Mouse (Mus musculus) neural tube, embryonic 10.5 days (tissue): Measurements from ENCODE around the gene Col11a1.

Experiments used
- DNase-seq: peaks from one replicate; pipeline ENCODE4 v3.0.0-alpha.2; 2017; ENCODE audit warnings: low spot score; ENCODE audit errors: extremely low spot score

The Col11a1 gene

GRCm38 (mm10) chr3:114029971-114030635 is at the start of gene Col11a1:
Gene Col11a1, plus strand, starts transcription at chr3:114030540.
- peak; percentile 89 for DNase-seq

- DNase-seq = no peak
These were observed 39.4 kb upstream of the Col11a1 start for GRCm38 (mm10) chr3:113990936-113991335.

GRCm38 (mm10) chr3:114030886-114031285 is 546 bp downstream of the Col11a1 start:
- DNase-seq = no peak

- DNase-seq = peak; percentile 57
These were observed 1.2 kb downstream of the Col11a1 start for GRCm38 (mm10) chr3:114031351-114032213.

- peak; percentile 15 for DNase-seq
These were observed 2.0 kb downstream of the Col11a1 start for GRCm38 (mm10) chr3:114032333-114032732.

GRCm38 (mm10) chr3:114052406-114052805 is 22.1 kb downstream of the Col11a1 start:
- DNase-seq = no peak

- no peak for DNase-seq
These were observed 23.2 kb downstream of the Col11a1 start for GRCm38 (mm10) chr3:114053501-114053900.

GRCm38 (mm10) chr3:114065123-114065522 is 34.8 kb downstream of the Col11a1 start:
- DNase-seq = no peak

GRCm38 (mm10) chr3:114065587-114065986 is 35.2 kb downstream of the Col11a1 start:
- DNase-seq = no peak

GRCm38 (mm10) chr3:114099335-114099734 is 69.0 kb downstream of the Col11a1 start:
- no peak for DNase-seq

- DNase-seq = no peak
These were observed 76.8 kb downstream of the Col11a1 start for GRCm38 (mm10) chr3:114107099-114107498.

GRCm38 (mm10) chr3:114147140-114147539 is 116.8 kb downstream of the Col11a1 start:
- DNase-seq = no peak

- DNase-seq = no peak
These were observed 167.8 kb downstream of the Col11a1 start for GRCm38 (mm10) chr3:114197964-114198750.

GRCm38 (mm10) chr3:114212255-114212654 is 181.9 kb downstream of the Col11a1 start:
- DNase-seq = no peak

GRCm38 (mm10) chr3:114216105-114216504 is 185.8 kb downstream of the Col11a1 start:
- no peak for DNase-seq

- DNase-seq = no peak
These were observed 199.2 kb downstream of the Col11a1 start for GRCm38 (mm10) chr3:114229501-114229900.
